8 mouse cellular contexts compared by ENCODE assay signal in genomic region chr6:42350968-42351775, GRCm38 (mm10). TPM values are rescaled to one million over a fixed set of nuclear protein-coding genes. Genes with fewer than 3 reads are reported as not detected.
DNase-seq lines count a peak whose midpoint lies in the region; ATAC-seq and TF ChIP-seq lines count a peak whose summit lies in the region.

No protein-coding gene starts in this region.

- TF ChIP-seq POLR2A in myocyte (IDR thresholded peaks at IDR 0.05; ENCODE audit: insufficient read length, low read depth) = peak; percentile 26

- WGBS in embryonic facial prominence, embryonic 13.5 days = 45% methylated on average over 13 of the region's 13 CpGs
- WGBS in hindbrain, embryonic 16.5 days = 48% methylated on average over 13 of the region's 13 CpGs

- peak overlapping the region; percentile 95 for H3K4me3 ChIP-seq in layer of hippocampus, adult 2 months
- peak overlapping the region; percentile 79 for H3K4me3 ChIP-seq in embryonic facial prominence, embryonic 13.5 days
- peak overlapping the region; percentile 91 for H3K4me3 ChIP-seq in hindbrain, embryonic 16.5 days (ENCODE audit: low read length)
- H3K4me3 ChIP-seq in myocyte = peak overlapping the region; percentile 98

- peaks cover 61% of the 10 kb centered on the region for H3K79me2 ChIP-seq in myocyte (ENCODE audit: control insufficient read depth, insufficient read depth)

- peak overlapping the region; percentile 98 for H3K27ac ChIP-seq in layer of hippocampus, adult 2 months
- peak overlapping the region; percentile 94 for H3K27ac ChIP-seq in embryonic facial prominence, embryonic 13.5 days
- no peak overlapping the region for H3K27ac ChIP-seq in hindbrain, embryonic 16.5 days (ENCODE audit: low read depth, low read length)

- H3K4me1 ChIP-seq in embryonic facial prominence, embryonic 13.5 days = peaks cover 48% of the 10 kb centered on the region
- peaks cover 22% of the 10 kb centered on the region for H3K4me1 ChIP-seq in hindbrain, embryonic 16.5 days (ENCODE audit: control insufficient read depth, insufficient read depth, low read depth, low read length)

- H3K27me3 ChIP-seq in embryonic facial prominence, embryonic 13.5 days = no peaks in the 10 kb centered on the region
- H3K27me3 ChIP-seq in hindbrain, embryonic 16.5 days (replicated peaks; ENCODE audit: control insufficient read depth, insufficient read depth, low read length) = no peaks in the 10 kb centered on the region
- no peaks in the 10 kb centered on the region for H3K27me3 ChIP-seq in myocyte (ENCODE audit: control insufficient read depth, insufficient read depth, insufficient read length)

- peaks cover 41% of the 10 kb centered on the region for H3K36me3 ChIP-seq in embryonic facial prominence, embryonic 13.5 days
- peaks cover 5% of the 10 kb centered on the region; the same call in 1 of the 2 replicates for H3K36me3 ChIP-seq in hindbrain, embryonic 16.5 days (ENCODE audit: control insufficient read depth, insufficient read depth, low read length)
- peaks cover 44% of the 10 kb centered on the region for H3K36me3 ChIP-seq in myocyte (ENCODE audit: control insufficient read depth, insufficient read depth)

- DNase-seq in layer of hippocampus, adult 2 months (ENCODE audit: low spot score in 2 of 2) = no peak
- DNase-seq in layer of hippocampus, postnatal 14 days (ENCODE audit: low spot score in 2 of 2) = no peak
- no peak for DNase-seq in embryo, embryonic 9.5 days (ENCODE audit: extremely low spot score)
- DNase-seq in urinary bladder, adult 2 months (ENCODE audit: low spot score) = no peak
- no peak for DNase-seq in left cerebral cortex, adult 18-20 months (ENCODE audit: low spot score in 2 of 2)

- ATAC-seq in embryonic facial prominence, embryonic 13.5 days (ENCODE audit: insufficient number of reproducible peaks, insufficient read depth, low FRiP score, low TSS enrichment, low read depth) = no peak
- ATAC-seq in hindbrain, embryonic 16.5 days = no peak

- no peaks in the 10 kb centered on the region for H3K9me3 ChIP-seq in embryonic facial prominence, embryonic 13.5 days
- no peaks in the 10 kb centered on the region for H3K9me3 ChIP-seq in hindbrain, embryonic 16.5 days (ENCODE audit: control insufficient read depth, low read length)

- peak overlapping the region; percentile 88 for H3K9ac ChIP-seq in embryonic facial prominence, embryonic 13.5 days
- peak overlapping the region; percentile 94 for H3K9ac ChIP-seq in hindbrain, embryonic 16.5 days (ENCODE audit: low read depth, low read length)

- H3K4me2 ChIP-seq in embryonic facial prominence, embryonic 13.5 days = peak overlapping the region; percentile 85
- H3K4me2 ChIP-seq in hindbrain, embryonic 16.5 days (ENCODE audit: low read length) = peak overlapping the region; percentile 88
- H3K4me2 ChIP-seq in myocyte (ENCODE audit: low read depth) = peak overlapping the region; percentile 89

- H3ac ChIP-seq in myocyte (ENCODE audit: control insufficient read depth, insufficient read length) = peak overlapping the region; percentile 97

- no peak for TF ChIP-seq CTCF in layer of hippocampus, adult 2 months (conservative IDR thresholded peaks at IDR 0.05)

TF ChIP-seq in myocyte, 11 proteins besides CTCF, POLR2A, EP300 and RAD21:
- no peak for TF ChIP-seq MYOG (IDR thresholded peaks at IDR 0.05; ENCODE audit: control insufficient read depth in 1 of 3, insufficient read depth in 1 of 3, insufficient read length in 2 of 3, low read depth in 2 of 3)
- TF ChIP-seq E2F4 (IDR thresholded peaks at IDR 0.05; ENCODE audit: insufficient read depth) = no peak
- TF ChIP-seq POLR2AphosphoS2 (IDR thresholded peaks at IDR 0.05; ENCODE audit: insufficient read length, low read depth) = peak; percentile 13
- TF ChIP-seq MAX (IDR thresholded peaks at IDR 0.05; ENCODE audit: low read depth) = no peak
- no peak for TF ChIP-seq TCF3 (IDR thresholded peaks at IDR 0.05; ENCODE audit: insufficient read length, low read depth)

RNA-seq across cellular contexts. Expression of gene Zyx, which starts 1.7 kb away (rescaled TPM):
- total RNA-seq in layer of hippocampus, adult 2 months (2021) = 10 to 100 TPM; 44.3 to 44.5 TPM
- total RNA-seq in layer of hippocampus, postnatal 14 days (2021) = 10 to 100 TPM; 59.4 to 60.1 TPM
- 77.2 and 81.0 TPM in 2 replicates for polyA plus RNA-seq in embryonic facial prominence, embryonic 13.5 days (2015; fragmentation: Nextera tagmentation; extraction: Ambion mirVana)
- 52.4 and 69.7 TPM in 2 replicates for polyA plus RNA-seq in hindbrain, embryonic 16.5 days (2015; fragmentation: Nextera tagmentation; extraction: Ambion mirVana)
- 467 TPM for polyA plus RNA-seq in myocyte (2012; fragmentation: generic; extraction: Trizol)
- 124 and 140 TPM in 2 replicates for polyA plus RNA-seq in urinary bladder, adult 2 months (2012; rRNA removed)
- 10 to 100 TPM; 48.9 to 51.2 TPM for total RNA-seq in left cerebral cortex, adult 18-20 months (2021)

RNA-seq across cellular contexts. Expression of gene Epha1, which starts 21.9 kb away (rescaled TPM):
- not detected for total RNA-seq in layer of hippocampus, adult 2 months (2021)
- under 1 TPM; 0.57 to 0.71 TPM for total RNA-seq in layer of hippocampus, postnatal 14 days (2021)
- 10.5 and 10.8 TPM in 2 replicates for polyA plus RNA-seq in embryonic facial prominence, embryonic 13.5 days (2015; fragmentation: Nextera tagmentation; extraction: Ambion mirVana)
- polyA plus RNA-seq in hindbrain, embryonic 16.5 days (2015; fragmentation: Nextera tagmentation; extraction: Ambion mirVana) = 0.25 and 0.49 TPM in 2 replicates
- polyA plus RNA-seq in myocyte (2012; fragmentation: generic; extraction: Trizol) = 6.3 TPM
- 27.6 and 33.6 TPM in 2 replicates for polyA plus RNA-seq in urinary bladder, adult 2 months (2012; rRNA removed)
- under 1 TPM in 1 of 2 experiments, not detected in 1; 0.23 TPM for total RNA-seq in left cerebral cortex, adult 18-20 months (2021)

RNA-seq across cellular contexts. Expression of gene Fam131b, which starts 26.7 kb away (rescaled TPM):
- total RNA-seq in layer of hippocampus, adult 2 months (2021) = 10 to 100 TPM; 76.1 to 76.4 TPM
- 10 to 100 TPM; 76.4 to 77.5 TPM for total RNA-seq in layer of hippocampus, postnatal 14 days (2021)
- 0.36 and 0.60 TPM in 2 replicates for polyA plus RNA-seq in embryonic facial prominence, embryonic 13.5 days (2015; fragmentation: Nextera tagmentation; extraction: Ambion mirVana)
- polyA plus RNA-seq in hindbrain, embryonic 16.5 days (2015; fragmentation: Nextera tagmentation; extraction: Ambion mirVana) = 7.2 and 7.3 TPM in 2 replicates
- 4.2 TPM for polyA plus RNA-seq in myocyte (2012; fragmentation: generic; extraction: Trizol)
- polyA plus RNA-seq in urinary bladder, adult 2 months (2012; rRNA removed) = 0.63 and 0.92 TPM in 2 replicates
- total RNA-seq in left cerebral cortex, adult 18-20 months (2021) = 100 to 1,000 TPM; 115 to 123 TPM

RNA-seq across cellular contexts. Expression of gene Tas2r143, which starts 48.9 kb away (rescaled TPM):
- not detected for total RNA-seq in layer of hippocampus, adult 2 months (2021)
- total RNA-seq in layer of hippocampus, postnatal 14 days (2021) = not detected
- polyA plus RNA-seq in embryonic facial prominence, embryonic 13.5 days (2015; fragmentation: Nextera tagmentation; extraction: Ambion mirVana) = not detected in 2 replicates
- polyA plus RNA-seq in hindbrain, embryonic 16.5 days (2015; fragmentation: Nextera tagmentation; extraction: Ambion mirVana) = not detected in 2 replicates
- not detected for polyA plus RNA-seq in myocyte (2012; fragmentation: generic; extraction: Trizol)
- 0.47 and 0.49 TPM in 2 replicates for polyA plus RNA-seq in urinary bladder, adult 2 months (2012; rRNA removed)
- total RNA-seq in left cerebral cortex, adult 18-20 months (2021) = not detected

RNA-seq across cellular contexts. Expression of gene Tas2r135, which starts 54.1 kb away (rescaled TPM):
- not detected for total RNA-seq in layer of hippocampus, adult 2 months (2021)
- under 1 TPM in 1 of 2 experiments, not detected in 1; 0.36 TPM for total RNA-seq in layer of hippocampus, postnatal 14 days (2021)
- polyA plus RNA-seq in embryonic facial prominence, embryonic 13.5 days (2015; fragmentation: Nextera tagmentation; extraction: Ambion mirVana) = not detected in 2 replicates
- polyA plus RNA-seq in hindbrain, embryonic 16.5 days (2015; fragmentation: Nextera tagmentation; extraction: Ambion mirVana) = not detected in 2 replicates
- not detected for polyA plus RNA-seq in myocyte (2012; fragmentation: generic; extraction: Trizol)
- 0.30 and 0.37 TPM in 2 replicates for polyA plus RNA-seq in urinary bladder, adult 2 months (2012; rRNA removed)
- total RNA-seq in left cerebral cortex, adult 18-20 months (2021) = not detected
